Mouse (Mus musculus) retina, embryonic 14.5 days (tissue): ENCODE measurements around the gene Kpna4.

ENCODE experiments used
- DNase-seq: peaks from one replicate; pipeline ENCODE4 v3.0.0-alpha.2; 2015; ENCODE audit warnings: low spot score

Kpna4 gene

GRCm38 (mm10) chr3:69126509-69127345 lies at the start of gene Kpna4:
Gene Kpna4 (minus strand): TSS chr3:69127113.
- DNase-seq, result peak; percentile 96

- DNase-seq, result peak; percentile 65
Observed at GRCm38 (mm10) chr3:69175229-69175628, 48.3 kb upstream of the Kpna4 start.

DNA sequence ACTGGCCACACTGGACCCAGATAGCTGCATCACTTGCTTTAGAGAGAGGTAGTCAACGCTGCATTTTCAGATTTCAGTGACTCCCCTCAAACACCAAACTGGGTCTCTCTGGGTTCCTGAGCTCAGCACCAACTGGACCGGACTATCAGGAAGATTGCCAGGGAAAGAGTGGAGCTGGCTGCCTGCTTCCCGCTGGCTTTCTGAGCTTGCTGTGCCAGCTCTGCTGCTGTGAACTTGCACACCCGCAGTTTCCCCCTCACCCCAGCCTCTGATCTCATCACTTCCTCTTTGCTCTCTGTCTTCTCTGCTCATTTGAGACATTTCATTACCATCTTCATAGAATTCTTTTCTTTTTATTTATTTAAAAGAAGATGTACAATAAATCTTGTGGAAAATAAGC lies 44.2 kb upstream of the Kpna4 start:
- no peak for DNase-seq

- DNase-seq, result no peak
Observed at GRCm38 (mm10) chr3:69169796-69170195, 42.9 kb upstream of the Kpna4 start.

GRCm38 (mm10) chr3:69168724-69169123 lies 41.8 kb upstream of the Kpna4 start:
- no peak for DNase-seq

- no peak for DNase-seq
Observed at GRCm38 (mm10) chr3:69163057-69163456, 36.1 kb upstream of the Kpna4 start.

- DNase-seq, result no peak
Observed at GRCm38 (mm10) chr3:69160429-69160828, 33.5 kb upstream of the Kpna4 start.

DNA sequence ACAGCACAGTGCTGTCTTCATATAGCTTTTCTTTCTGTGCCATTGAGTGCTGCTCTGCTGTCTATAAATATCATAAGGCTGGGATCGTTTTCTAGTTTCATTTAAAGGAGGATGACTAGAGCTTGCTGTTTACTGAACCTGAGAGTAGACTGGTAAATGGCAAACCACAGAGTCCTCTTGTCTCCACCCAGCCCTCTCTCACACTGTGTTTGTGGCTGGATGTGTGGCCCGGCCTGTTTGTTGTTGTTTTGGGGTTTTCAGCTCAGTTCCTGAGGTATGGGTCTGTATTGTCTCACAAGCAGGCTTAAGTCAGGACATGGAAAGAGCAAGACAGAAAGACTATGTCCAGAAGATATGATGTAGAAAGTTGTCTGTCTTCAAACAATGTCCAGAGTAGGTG lies 32.6 kb upstream of the Kpna4 start:
- no peak for DNase-seq

DNA sequence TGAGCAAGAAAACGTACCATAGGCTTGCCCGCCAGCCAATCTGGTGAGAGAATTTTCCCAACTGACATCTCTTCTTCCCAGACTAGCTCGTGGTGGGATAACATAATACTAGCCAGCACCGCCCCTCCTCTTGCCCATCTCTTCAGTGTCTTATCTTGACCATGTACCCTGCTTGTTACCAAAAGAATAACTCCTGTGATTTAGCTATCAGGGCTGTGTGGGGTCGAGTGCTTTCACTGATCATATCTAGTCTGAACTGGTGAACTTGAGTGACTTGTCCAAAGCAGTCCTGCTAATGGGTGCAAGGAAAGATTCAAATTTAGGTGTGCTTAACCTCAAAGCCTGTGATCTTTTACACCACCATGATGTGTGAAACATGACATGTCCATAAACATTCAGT lies 31.0 kb upstream of the Kpna4 start:
- no peak for DNase-seq

DNA sequence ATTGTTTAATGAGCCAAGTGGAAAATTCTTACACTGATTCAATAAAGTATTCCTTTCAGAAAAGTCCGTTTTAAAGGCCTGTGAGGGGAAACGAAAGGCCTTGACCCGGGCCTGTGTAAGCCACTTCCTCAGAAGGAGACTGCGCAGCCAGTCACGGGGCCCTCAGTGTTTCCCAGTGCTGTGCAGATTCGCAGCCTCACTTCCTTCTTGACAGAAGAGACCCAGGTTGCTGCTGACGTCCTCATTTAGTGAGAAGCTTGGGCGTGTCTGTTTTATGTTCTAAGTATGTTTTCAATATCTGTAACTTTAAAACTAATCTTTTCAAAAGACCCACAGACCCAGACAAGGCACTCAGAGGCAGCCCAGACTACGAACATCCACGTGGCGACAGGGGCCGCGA lies 29.6 kb upstream of the Kpna4 start:
- DNase-seq, result no peak

DNA sequence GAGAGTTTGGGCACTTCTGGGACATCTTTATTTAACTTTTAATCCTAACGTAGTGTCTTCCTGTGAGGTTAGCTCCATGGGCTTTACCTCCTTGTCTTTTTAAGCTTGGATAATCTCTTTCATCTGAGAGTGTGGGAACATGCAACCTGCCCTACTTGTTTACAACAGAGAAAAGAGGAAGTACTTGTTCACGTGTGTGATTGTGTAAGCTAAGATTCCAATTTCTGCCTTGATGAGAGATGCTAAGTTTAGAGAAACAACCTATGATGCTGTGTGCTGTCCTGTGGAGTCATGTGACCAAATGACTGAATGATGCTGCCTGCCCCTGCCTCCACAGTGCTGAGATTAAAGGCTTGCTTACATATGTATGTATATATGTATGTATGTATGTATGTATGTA lies 27.8 kb upstream of the Kpna4 start:
- DNase-seq, result no peak

- DNase-seq, result no peak
Observed at GRCm38 (mm10) chr3:69150921-69151320, 24.0 kb upstream of the Kpna4 start.

GRCm38 (mm10) chr3:69142372-69142994 lies 15.6 kb upstream of the Kpna4 start:
- DNase-seq, result no peak

DNA sequence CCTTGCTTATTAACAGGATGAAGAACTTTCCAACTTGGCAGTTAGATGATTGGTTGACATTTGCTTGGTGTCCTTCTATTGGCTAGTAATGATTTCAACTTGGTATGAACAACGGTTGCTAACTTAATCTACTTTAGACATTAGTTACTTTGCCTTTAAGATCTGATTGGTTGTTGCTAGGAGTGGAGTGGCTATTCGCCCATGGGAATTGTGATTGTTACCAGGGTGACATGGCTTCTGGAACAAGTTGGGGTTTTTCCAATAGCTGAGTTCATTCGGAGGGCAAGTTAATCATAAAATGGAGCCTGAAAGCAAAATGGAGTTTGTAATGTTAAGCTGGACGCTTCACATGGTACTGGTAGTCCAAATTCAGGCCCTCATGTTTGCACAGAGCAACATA lies 13.9 kb upstream of the Kpna4 start:
- no peak for DNase-seq

DNA sequence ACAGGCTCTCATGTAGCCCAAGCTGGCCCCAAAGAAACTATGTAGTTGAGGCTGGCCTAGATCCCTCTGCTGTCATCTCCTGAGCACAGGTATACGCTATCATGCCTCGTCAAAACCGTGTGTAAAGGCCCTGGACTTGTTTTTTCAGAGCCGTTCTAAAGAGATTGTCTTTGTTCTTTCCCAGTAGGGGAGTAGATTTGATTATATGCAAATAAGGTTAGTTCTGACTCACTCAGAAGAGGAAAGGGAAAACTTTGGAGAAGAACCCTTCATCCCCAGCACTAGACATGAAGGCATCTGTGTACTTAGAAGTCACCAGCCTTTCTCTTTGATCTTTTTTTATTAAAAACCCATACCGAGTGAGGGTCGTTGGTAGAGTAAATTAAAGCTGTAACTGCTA lies 9.1 kb upstream of the Kpna4 start:
- DNase-seq, result no peak

DNA sequence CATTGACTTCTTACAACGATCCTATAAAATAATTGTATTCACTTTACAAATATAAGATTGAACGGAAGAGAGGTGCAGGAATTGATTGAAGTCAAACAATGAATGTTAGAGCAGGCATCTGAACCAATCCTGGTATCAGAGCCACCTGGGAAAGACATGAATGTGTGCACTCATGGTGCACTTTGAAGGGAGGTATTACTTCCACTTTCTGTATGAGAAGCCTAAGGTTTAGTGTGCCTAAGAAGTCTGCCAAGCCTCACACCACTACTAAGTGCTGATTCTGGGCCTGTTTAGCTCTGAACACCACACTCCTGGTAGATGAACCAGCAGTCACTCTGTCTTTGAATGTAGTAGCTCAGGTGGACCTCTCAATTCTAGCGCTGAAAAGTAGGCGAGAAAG lies 4.1 kb upstream of the Kpna4 start:
- no peak for DNase-seq

- peak; percentile 20 for DNase-seq
Observed at GRCm38 (mm10) chr3:69127693-69128092, 780 bp upstream of the Kpna4 start.

DNA sequence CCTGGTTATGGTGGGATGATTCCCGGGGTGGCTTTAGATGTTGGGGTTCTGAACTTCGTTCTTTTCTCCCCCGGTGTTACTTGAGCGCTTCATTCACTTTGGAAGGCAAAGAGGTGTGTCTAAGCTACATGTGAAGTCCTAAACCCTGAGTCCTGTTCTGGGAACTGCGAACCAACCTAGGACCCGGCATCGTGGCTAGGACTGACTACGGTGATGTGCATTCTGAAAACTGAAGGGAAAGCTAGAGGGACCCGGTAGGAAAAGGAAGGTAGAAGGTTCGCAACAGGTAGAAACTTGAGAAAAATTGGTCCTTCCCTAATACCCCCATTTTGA lies 399 bp upstream of the Kpna4 start:
- DNase-seq, result no peak

DNA sequence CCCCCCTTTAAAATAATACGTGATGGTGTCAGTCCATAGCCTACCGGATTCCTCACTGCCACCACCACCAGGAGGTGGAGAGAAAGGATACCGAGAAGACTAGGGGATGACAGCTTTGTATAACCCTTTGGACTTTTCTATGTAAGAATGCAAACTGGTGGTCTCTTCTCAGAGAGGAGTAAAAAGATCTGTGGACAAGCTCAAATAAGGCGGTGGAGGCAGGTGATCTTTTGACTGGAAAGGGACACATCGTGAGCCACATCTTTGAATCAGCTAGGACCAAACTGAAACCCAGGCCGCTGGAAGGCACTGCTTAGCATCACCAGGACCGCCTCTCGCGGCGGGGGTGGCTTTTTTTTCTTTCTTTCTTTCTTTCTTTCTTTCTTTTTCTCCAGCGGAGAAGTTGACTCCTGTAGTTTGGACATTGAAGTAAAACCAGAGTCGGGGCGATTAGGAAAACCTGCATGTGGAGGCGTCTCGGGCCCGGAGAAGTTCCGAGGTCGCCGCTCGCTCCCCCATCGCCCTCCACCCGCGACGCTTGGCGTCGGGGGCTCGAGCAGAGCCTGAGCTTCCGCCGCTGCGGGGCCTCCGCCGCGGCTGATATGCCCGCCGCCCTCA lies 913 bp downstream of the Kpna4 start:
- peak; percentile 58 for DNase-seq

DNA sequence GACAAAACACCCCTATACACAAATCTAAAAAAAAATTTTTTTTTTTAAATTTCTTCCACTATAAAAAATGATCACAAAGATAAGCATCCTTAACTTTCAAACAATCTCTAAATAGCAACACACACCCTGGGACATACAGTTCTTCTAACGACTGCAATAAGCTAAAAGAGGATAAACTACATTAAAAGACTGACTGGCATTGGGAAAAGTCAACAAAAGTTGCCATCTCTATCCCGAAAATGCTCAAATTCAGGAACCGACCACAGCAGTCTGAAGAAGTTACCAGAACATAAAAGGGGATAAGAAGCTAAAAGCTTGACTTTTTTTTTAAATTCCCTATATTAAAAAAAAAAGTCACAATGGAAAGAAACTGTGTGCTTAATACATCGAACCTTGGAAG lies 1.5 kb downstream of the Kpna4 start:
- no peak for DNase-seq

GRCm38 (mm10) chr3:69118827-69119226 lies 8.1 kb downstream of the Kpna4 start:
- DNase-seq, result peak; percentile 46

- no peak for DNase-seq
Observed at GRCm38 (mm10) chr3:69114760-69115159, 12.2 kb downstream of the Kpna4 start.

- no peak for DNase-seq
Observed at GRCm38 (mm10) chr3:69113956-69114355, 13.0 kb downstream of the Kpna4 start.
